Mouse (Mus musculus): ENCODE measurements at regions not wholly inside any gene's neighbourhood (a gene's known extent, or its start where the extent isn't known, plus 50 kb on each side); places are given as distances from the start of the nearest gene placed in this dataset.

DNA sequence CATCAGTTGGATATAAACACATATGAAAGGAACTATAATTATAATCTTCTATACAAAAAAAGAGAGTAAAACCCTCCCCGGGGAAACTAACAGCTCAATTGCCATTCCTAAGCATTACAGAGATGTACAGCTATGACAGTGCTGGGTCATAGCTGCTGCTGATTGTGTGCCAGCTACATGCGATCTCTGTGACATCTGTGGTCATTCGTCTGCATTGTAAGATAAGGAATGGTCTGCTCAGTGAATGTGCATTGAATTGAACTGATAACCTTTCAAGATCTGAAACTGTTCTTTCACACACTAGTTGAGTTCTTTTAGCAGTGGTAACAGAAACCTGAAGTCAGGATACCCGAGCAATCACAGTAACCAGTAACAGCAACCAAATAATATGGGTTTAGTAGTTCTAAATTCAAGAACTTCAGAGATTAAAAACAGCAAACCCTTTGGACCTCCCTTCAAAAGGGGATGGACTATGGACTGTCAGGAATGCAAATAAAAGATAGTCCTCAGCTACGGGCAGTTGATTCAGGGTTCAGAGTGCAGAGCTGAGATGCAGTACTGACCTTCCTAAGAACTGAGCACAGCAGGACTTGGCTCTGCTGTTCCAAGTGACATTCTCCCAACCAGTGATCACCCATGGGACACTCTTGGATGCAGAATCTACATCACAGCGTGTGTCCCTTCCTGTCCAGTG is 295.7 kb downstream of the Cd47 start:
- ATAC-seq, result no peak

- no peak for ATAC-seq
These were observed 296.2 kb downstream of the Cd47 start for GRCm38 (mm10) chr16:50096563-50096962.

GRCm38 (mm10) chr16:50103340-50103739 is 303.0 kb downstream of the Cd47 start:
- ATAC-seq, result no peak

- no peak for ATAC-seq
These were observed 314.0 kb downstream of the Bbx start for GRCm38 (mm10) chr16:50118150-50118549.

DNA sequence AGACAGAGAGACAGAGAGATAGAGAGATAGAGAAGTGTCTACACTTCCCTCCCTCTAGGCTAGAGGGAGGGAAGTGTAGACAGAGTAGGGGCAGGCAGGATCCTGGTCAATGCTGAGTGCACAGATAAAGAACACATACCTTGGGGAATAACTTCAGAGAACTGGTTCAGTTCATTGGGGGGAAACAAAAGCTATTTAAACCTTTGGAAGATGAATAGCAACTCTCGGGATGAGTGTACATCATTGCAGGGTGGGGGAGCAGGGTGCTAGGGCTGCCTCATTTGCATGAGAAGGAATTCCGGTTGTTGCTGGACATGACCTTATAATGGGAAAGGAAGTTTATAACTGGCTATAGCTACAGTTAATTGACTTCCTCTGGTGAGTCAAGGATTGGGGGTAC is 309.7 kb downstream of the Bbx start:
- ATAC-seq, result no peak

DNA sequence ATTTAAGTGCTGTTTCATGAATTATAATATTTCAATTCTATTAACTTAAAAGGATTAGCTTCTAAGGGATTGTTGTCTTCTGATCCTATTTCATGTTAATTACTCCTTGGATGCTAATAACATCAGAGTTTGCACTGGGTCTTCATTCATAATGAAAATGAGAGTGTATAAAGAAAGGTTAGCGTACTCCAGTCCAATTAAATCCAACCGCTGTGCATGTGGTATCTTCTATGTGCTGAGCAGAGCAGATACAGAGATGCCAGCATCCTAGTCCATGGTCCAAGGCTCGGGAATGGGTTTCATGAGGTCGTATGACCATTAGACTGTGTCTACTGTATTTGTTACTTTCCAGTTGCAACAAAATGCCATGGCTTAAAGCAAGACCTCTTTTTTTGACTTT is 307.5 kb downstream of the Bbx start:
- ATAC-seq, result no peak

- ATAC-seq, result no peak
These were observed 306.6 kb downstream of the Bbx start for GRCm38 (mm10) chr16:50125564-50125963.

DNA sequence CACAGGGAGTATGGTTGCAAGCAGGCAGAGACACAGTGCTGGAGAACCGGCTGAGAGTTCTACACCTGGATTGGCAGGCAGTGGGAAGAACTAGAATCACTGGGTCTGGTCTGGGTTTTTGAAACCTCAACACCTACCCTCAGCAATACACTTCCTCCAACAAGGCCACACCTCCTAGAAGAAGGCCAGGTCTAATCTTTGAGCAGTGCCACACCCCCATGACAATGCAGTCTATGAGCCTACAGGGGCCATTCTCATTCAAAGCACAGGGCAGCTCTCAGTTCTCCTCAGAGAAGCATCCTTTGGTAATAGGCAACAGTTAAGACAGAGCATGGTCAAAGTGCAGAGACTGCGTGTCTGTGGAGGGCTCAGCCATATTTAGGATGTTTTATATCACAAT is 300.8 kb downstream of the Bbx start:
- ATAC-seq, result no peak

Data from CD4-positive, CD25-positive, alpha-beta regulatory T cell, adult 4 months (primary cell).